Mouse (Mus musculus): ENCODE data around the gene Fam162a. TPM values are rescaled to one million over a fixed set of nuclear protein-coding genes. Genes with fewer than 3 reads are reported as not detected.
"Not testable (repeated sequence)": the region's sequence is repeated elsewhere in the genome, so short reads cannot be mapped to it uniquely, and the experiment has no call there.

The Fam162a gene
- polyA plus RNA-seq, 1 experiment from 2014 or later: 144 TPM

DNA sequence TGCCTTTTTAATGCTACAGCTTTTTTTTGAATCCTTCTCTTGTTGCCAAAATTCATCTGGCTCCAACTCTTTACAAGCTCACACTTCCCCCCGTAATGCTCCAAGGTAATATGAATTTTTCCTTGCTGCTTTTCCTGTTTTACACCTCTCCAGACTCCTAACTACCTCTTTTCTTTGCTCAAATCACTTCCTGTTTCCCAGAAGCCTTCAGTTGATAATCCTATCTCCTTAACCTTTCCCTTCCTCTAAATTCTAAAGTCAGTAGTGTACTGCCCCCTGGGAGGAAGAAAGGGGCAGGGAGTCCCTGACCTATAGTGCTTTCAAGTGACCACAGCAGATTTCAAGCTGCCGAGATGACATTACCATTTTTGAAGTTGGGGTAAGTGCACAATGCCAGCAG, 3.7 kb downstream of the Fam162a start:
- no peaks in the 10 kb centered on the region for H3K27me3 ChIP-seq (replicated peaks; ENCODE audit: control insufficient read depth, insufficient read depth, low read length)
- H3K9me3 ChIP-seq (ENCODE audit: control insufficient read depth, low read length): no peaks in the 10 kb centered on the region
- no peak overlapping the region for H3K4me2 ChIP-seq (ENCODE audit: low read length)
- no peak overlapping the region for H3K27ac ChIP-seq (ENCODE audit: low read length)
- H3K4me1 ChIP-seq (replicated peaks; ENCODE audit: control insufficient read depth, insufficient read depth, low read length): peaks cover 27% of the 10 kb centered on the region
- no peak overlapping the region for H3K4me3 ChIP-seq (replicated peaks; ENCODE audit: low read length)
- H3K9ac ChIP-seq (replicated peaks; ENCODE audit: low read depth, low read length): no peak overlapping the region
- H3K36me3 ChIP-seq (ENCODE audit: control insufficient read depth, insufficient read depth): no peaks in the 10 kb centered on the region
- WGBS: 76% methylated on average over 2 of the region's 2 CpGs
- no peak for ATAC-seq

DNA sequence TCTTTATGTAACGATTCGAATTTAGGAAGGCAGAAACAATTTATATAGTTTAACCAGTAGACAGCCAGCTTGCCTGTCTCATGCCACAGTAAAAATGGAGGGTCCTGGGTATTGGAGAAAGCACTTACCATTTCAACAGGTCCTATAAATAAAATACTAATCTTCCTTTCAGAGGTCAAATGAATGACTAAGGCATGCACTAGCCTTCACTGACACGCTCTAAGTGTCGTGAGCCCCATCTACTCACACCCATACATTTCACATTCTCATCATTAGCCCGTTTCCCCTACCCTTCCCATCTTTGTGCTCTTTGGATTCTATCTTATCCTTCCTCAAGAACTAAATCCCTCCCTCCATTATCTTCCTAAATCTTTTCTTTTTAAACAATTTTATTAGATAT, 6.5 kb downstream of the Fam162a start:
- H3K4me3 ChIP-seq (replicated peaks; ENCODE audit: low read length): no peak overlapping the region
- peaks cover 16% of the 10 kb centered on the region for H3K4me1 ChIP-seq (replicated peaks; ENCODE audit: control insufficient read depth, insufficient read depth, low read length)
- no peaks in the 10 kb centered on the region for H3K36me3 ChIP-seq (ENCODE audit: control insufficient read depth, insufficient read depth)
- H3K27ac ChIP-seq (ENCODE audit: low read length): no peak overlapping the region
- no peaks in the 10 kb centered on the region for H3K9me3 ChIP-seq (ENCODE audit: control insufficient read depth, low read length)
- no peaks in the 10 kb centered on the region for H3K27me3 ChIP-seq (replicated peaks; ENCODE audit: control insufficient read depth, insufficient read depth, low read length)
- WGBS: 87% methylated on average over 5 of the region's 5 CpGs
- no peak overlapping the region for H3K9ac ChIP-seq (replicated peaks; ENCODE audit: low read depth, low read length)
- H3K4me2 ChIP-seq (ENCODE audit: low read length): no peak overlapping the region
- no peak for ATAC-seq

DNA sequence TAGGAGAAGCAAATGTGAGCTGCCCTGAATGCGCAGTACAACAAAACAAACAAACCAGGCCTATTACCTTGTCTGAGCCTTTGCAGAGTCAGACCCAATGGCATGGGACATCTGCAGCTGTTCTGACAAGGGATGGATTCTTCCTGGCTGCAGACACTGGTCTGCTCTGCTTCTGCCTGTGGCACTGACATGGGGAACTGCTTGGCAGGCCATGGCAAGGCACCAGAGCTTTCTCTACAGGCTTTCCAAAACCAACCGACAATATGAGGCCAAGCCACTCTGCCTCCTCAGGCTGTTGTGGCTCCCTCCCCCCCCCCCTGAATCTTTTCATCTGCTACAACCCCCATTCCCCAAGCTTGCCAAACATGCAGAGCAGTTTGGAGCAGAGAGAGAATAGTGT, 8.1 kb downstream of the Fam162a start:
- peaks cover 1% of the 10 kb centered on the region for H3K4me1 ChIP-seq (replicated peaks; ENCODE audit: control insufficient read depth, insufficient read depth, low read length)
- no peak overlapping the region for H3K4me2 ChIP-seq (ENCODE audit: low read length)
- no peak overlapping the region for H3K27ac ChIP-seq (ENCODE audit: low read length)
- 66% methylated on average over 2 of the region's 2 CpGs for WGBS
- H3K4me3 ChIP-seq (replicated peaks; ENCODE audit: low read length): no peak overlapping the region
- no peak overlapping the region for H3K9ac ChIP-seq (replicated peaks; ENCODE audit: low read depth, low read length)
- H3K36me3 ChIP-seq (ENCODE audit: control insufficient read depth, insufficient read depth): no peaks in the 10 kb centered on the region
- H3K9me3 ChIP-seq (ENCODE audit: control insufficient read depth, low read length): no peaks in the 10 kb centered on the region
- H3K27me3 ChIP-seq (replicated peaks; ENCODE audit: control insufficient read depth, insufficient read depth, low read length): no peaks in the 10 kb centered on the region
- ATAC-seq: no peak

DNA sequence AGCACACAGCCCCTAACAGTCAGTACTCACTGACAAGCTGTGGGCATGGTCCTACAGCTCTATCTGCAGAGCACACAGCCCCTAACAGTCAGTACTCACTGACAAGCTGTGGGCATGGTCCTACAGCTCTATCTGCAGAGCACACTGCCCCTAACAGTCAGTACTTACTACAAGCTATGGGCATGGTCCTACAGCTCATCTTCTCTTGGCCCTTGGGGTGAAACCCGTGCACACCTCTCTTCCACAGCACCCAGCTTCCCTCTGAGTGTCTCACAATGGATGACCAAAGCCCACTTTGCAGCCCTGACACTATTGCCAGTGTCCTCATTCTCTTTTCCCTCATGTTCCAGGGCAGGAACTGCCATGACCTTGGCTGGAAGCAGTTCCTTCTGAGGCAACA, 8.9 kb downstream of the Fam162a start:
- not testable (repeated sequence) for H3K4me1 ChIP-seq (replicated peaks; ENCODE audit: control insufficient read depth, insufficient read depth, low read length); H3K27ac ChIP-seq (ENCODE audit: low read length); ATAC-seq; H3K36me3 ChIP-seq (ENCODE audit: control insufficient read depth, insufficient read depth); H3K4me2 ChIP-seq (ENCODE audit: low read length); H3K27me3 ChIP-seq (replicated peaks; ENCODE audit: control insufficient read depth, insufficient read depth, low read length); H3K4me3 ChIP-seq (replicated peaks; ENCODE audit: low read length); H3K9ac ChIP-seq (replicated peaks; ENCODE audit: low read depth, low read length); H3K9me3 ChIP-seq (ENCODE audit: control insufficient read depth, low read length)
- WGBS: 84% methylated on average over 1 of the region's 1 CpGs

DNA sequence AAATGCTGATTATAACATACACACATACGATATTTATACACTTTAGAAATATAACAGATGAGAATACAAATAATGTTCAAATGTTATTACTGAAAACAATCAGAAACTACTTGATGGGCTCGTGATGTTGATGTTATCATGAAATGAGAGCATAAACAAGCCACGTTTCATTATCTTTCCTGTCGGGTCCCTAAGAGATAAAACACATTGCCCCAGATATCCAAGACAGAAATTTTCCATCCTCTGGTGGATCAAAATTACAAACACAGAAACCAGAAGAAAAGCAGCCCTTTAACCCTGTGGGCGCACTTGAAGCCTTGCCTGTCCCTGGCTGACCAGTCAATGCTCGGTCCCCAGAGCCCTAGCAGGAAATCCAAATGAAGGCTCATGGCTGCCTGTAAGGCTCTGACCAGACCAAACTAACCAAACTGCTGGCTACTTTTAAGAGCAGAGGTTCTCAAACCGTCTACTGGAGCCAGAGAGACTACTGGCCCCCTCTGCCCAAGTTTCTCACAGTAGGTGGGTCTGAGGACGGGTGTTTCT, 13.4 kb downstream of the Fam162a start:
- Histone ChIP-seq H3K9me3 (ENCODE audit: control insufficient read depth, low read length) (no peaks in the 10 kb centered on the region), H3K27me3 (replicated peaks; ENCODE audit: control insufficient read depth, insufficient read depth, low read length) (no peaks in the 10 kb centered on the region), H3K4me1 (replicated peaks; ENCODE audit: control insufficient read depth, insufficient read depth, low read length) (no peaks in the 10 kb centered on the region), H3K36me3 (ENCODE audit: control insufficient read depth, insufficient read depth) (no peaks in the 10 kb centered on the region), H3K9ac (replicated peaks; ENCODE audit: low read depth, low read length) (no peak overlapping the region), H3K4me2 (ENCODE audit: low read length) (no peak overlapping the region), H3K4me3 (replicated peaks; ENCODE audit: low read length) (no peak overlapping the region), H3K27ac (ENCODE audit: low read length) (no peak overlapping the region)
- 90% methylated on average over 8 of the region's 8 CpGs for WGBS
- no peak for ATAC-seq

DNA sequence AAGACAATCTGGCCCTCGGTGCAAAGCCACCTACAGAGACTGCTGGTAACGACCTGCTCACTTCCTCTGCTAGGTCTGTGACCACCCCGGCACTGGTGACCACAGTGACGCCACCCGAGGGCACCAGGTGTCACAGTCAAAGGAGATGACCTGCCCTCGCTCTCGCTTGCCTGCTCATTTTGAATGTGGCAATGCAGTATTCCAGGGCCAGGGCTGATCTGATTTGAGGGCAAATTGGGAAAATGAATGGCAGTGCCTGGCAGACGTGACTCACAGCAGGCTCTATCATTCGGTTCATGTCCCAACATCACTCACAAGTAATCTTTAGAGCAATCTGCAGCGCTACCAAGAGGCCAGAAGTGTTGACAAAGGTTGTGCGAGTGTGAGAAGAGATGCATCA, 15.0 kb downstream of the Fam162a start:
- WGBS: 85% methylated on average over 11 of the region's 11 CpGs
- ATAC-seq: no peak

DNA sequence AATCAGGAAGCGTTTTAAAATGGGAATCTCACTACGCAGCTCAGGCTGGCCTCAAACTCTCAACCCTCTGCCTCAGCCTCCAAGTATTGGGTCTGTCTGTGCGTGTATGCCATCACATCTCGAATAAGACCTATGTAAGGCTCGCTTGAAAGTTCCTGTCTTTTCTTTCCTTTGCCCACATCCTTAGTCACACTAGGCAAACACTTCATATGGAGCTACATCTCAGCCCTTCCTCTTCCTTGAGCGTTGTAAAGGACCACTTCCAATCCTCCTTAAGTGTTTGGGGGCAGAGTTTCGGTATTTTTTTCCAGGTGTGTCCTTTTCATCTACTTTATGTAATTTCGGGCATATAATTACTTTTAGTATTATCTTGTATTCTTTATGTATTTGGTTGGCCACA, 16.5 kb downstream of the Fam162a start:
- no peak overlapping the region for H3K4me3 ChIP-seq (replicated peaks; ENCODE audit: low read length)
- H3K9ac ChIP-seq (replicated peaks; ENCODE audit: low read depth, low read length): no peak overlapping the region
- WGBS: 95% methylated on average over 8 of the region's 8 CpGs
- no peaks in the 10 kb centered on the region for H3K9me3 ChIP-seq (ENCODE audit: control insufficient read depth, low read length)
- H3K36me3 ChIP-seq (ENCODE audit: control insufficient read depth, insufficient read depth): 0 out of 2 replicates have a peak, but pooled peaks cover 3% of the 10 kb centered on the region
- no peak overlapping the region for H3K27ac ChIP-seq (ENCODE audit: low read length)
- no peak for ATAC-seq
- no peaks in the 10 kb centered on the region for H3K4me1 ChIP-seq (replicated peaks; ENCODE audit: control insufficient read depth, insufficient read depth, low read length)
- no peak overlapping the region for H3K4me2 ChIP-seq (ENCODE audit: low read length)
- H3K27me3 ChIP-seq (replicated peaks; ENCODE audit: control insufficient read depth, insufficient read depth, low read length): no peaks in the 10 kb centered on the region

More for the DNA sequence above, 15.0 kb downstream of the Fam162a start:
- H3K4me2 ChIP-seq (ENCODE audit: low read length): no peak overlapping the region
- H3K4me1 ChIP-seq (replicated peaks; ENCODE audit: control insufficient read depth, insufficient read depth, low read length): no peaks in the 10 kb centered on the region
- H3K36me3 ChIP-seq (ENCODE audit: control insufficient read depth, insufficient read depth): no peaks in the 10 kb centered on the region
- no peak overlapping the region for H3K4me3 ChIP-seq (replicated peaks; ENCODE audit: low read length)
- H3K27me3 ChIP-seq (replicated peaks; ENCODE audit: control insufficient read depth, insufficient read depth, low read length): no peaks in the 10 kb centered on the region
- no peak overlapping the region for H3K9ac ChIP-seq (replicated peaks; ENCODE audit: low read depth, low read length)
- no peak overlapping the region for H3K27ac ChIP-seq (ENCODE audit: low read length)
- no peaks in the 10 kb centered on the region for H3K9me3 ChIP-seq (ENCODE audit: control insufficient read depth, low read length)

DNA sequence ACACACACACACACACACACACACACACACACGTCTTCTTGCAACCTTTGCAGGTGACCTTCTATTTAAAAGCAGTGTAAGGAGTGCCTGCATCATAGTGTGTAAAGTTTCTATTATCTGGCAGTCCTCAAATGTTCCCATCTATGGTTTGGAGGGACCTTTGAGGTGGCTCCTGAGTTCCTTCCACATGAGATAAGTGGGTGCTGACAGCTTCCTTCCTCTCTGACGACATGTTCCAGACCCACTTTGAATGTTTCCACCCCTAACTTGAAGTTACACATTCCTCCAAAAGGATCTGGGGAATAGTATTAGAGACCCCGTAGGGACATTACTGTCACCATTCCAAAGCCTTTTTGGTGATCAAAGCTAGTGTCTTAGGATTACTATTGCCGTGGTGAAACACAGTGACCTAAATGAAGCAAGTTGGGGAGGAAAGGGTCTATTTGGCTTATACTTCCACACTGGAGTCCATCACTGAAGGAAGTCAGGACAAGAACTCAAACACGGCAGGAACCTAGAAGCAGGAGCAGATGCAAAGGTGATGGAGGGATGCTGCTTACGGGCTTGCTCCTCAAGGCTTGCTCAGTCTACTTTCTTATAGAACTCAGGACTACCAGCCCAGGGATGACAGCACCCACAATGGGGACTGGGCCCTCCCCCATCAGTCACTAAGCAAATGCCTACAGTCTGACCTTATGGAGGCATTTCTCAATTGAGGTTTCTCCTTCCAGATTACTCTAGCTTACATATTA, 17.7 kb downstream of the Fam162a start:
- H3K9ac ChIP-seq (replicated peaks; ENCODE audit: low read depth, low read length): no peak overlapping the region
- H3K36me3 ChIP-seq (ENCODE audit: control insufficient read depth, insufficient read depth): 0 out of 2 replicates have a peak, but pooled peaks cover 4% of the 10 kb centered on the region
- no peaks in the 10 kb centered on the region for H3K4me1 ChIP-seq (replicated peaks; ENCODE audit: control insufficient read depth, insufficient read depth, low read length)
- no peak for ATAC-seq
- H3K9me3 ChIP-seq (ENCODE audit: control insufficient read depth, low read length): no peaks in the 10 kb centered on the region
- no peak overlapping the region for H3K27ac ChIP-seq (ENCODE audit: low read length)
- no peaks in the 10 kb centered on the region for H3K27me3 ChIP-seq (replicated peaks; ENCODE audit: control insufficient read depth, insufficient read depth, low read length)
- H3K4me3 ChIP-seq (replicated peaks; ENCODE audit: low read length): no peak overlapping the region
- H3K4me2 ChIP-seq (ENCODE audit: low read length): no peak overlapping the region
- WGBS: 97% methylated on average over 6 of the region's 6 CpGs

DNA sequence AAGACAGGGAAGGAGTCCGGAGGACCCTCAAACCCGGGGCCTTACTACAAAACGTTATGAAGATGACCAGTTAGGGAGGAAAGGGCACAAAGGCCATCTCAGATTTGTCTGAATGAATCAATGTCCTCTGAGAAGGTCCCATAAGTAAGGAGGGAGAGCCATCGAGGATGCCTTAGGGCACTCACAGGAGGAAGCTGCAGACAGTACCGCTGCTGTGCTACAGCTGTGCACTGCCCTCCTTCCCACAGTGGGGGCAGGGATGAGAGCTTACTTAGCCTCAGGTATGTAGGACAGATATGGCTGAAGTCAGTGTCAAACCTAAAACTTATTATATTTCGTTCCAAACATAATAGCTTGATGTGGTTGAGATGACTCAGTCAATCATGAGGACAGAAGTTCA, 19.9 kb downstream of the Fam162a start:
- no peaks in the 10 kb centered on the region for H3K27me3 ChIP-seq (replicated peaks; ENCODE audit: control insufficient read depth, insufficient read depth, low read length)
- peaks cover 10% of the 10 kb centered on the region; the same call in 1 of the 2 replicates for H3K36me3 ChIP-seq (ENCODE audit: control insufficient read depth, insufficient read depth)
- no peak for ATAC-seq

More for the DNA sequence above, 19.9 kb downstream of the Fam162a start:
- Histone ChIP-seq H3K9ac (replicated peaks; ENCODE audit: low read depth, low read length) (no peak overlapping the region), H3K4me2 (ENCODE audit: low read length) (no peak overlapping the region), H3K9me3 (ENCODE audit: control insufficient read depth, low read length) (no peaks in the 10 kb centered on the region), H3K27ac (ENCODE audit: low read length) (no peak overlapping the region), H3K4me1 (replicated peaks; ENCODE audit: control insufficient read depth, insufficient read depth, low read length) (no peaks in the 10 kb centered on the region), H3K4me3 (replicated peaks; ENCODE audit: low read length) (no peak overlapping the region)
- WGBS: 98% methylated on average over 6 of the region's 6 CpGs

All from forebrain, embryonic 16.5 days (tissue).